Mouse (Mus musculus) splenic B cell, adult 2 months (primary cell): ENCODE measurements around the gene Cacna1e.

Experiments used
- DNase-seq: peaks from one replicate; pipeline ENCODE4 v3.0.0-alpha.2; 2011; ENCODE audit warnings: low read depth, low spot score
- H3K27me3 ChIP-seq: 2 replicates; pipeline ENCODE4 v1.6.1; 2012; ENCODE audit warnings: mild to moderate bottlenecking, low read length, moderate library complexity, mixed read lengths; ENCODE audit not compliant: control insufficient read depth, poor library complexity, insufficient read depth, severe bottlenecking
- H3K36me3 ChIP-seq: 2 replicates; pipeline ENCODE4 v1.6.1; 2012; ENCODE audit warnings: mild to moderate bottlenecking, low read length, moderate library complexity, mixed read lengths; ENCODE audit not compliant: control insufficient read depth, poor library complexity, insufficient read depth, severe bottlenecking

Cacna1e gene

DNA sequence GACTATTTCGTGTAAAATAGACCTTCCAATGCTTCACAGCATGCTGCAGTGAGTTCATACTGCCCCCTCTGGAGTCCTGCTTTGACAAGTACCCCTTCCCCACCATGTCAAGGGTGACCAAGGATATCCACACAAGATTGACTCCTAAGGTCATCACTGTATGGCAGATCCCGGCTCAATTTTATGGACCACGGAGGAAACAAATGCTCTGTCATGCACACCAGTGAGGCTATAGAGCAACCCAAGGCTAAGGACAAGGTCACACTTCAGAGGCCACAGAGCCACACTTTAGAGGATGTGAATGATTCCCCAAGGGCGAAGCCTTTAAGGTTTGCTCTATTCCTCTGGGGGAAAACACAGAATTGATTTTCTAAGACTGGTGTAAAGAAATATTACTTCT lies 410.1 kb downstream of the Cacna1e start:
- H3K36me3 ChIP-seq, result no peaks in the 10 kb centered on the region
- no peaks in the 10 kb centered on the region; the same call in 1 of the 2 replicates for H3K27me3 ChIP-seq
- no peak for DNase-seq

DNA sequence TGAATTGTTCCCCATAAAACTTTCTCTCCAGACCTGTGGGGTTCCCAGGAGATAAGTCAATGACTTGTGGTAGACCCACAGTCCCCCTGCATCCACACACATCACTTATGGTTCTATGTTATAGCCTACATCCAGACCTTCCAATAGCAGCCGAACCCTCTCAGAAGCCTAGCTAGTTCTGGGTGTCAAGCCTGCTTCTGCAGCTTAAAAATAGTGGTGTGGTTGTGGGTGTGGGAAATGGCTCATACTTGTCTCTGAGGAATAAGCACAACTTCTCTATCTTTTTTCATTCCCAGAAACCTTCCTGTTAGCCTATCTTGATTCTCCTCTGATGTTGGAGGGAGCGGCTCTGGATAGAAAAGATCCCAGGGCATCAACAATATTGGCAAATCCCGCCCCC lies 417.0 kb downstream of the Cacna1e start:
- DNase-seq, result no peak
- H3K36me3 ChIP-seq, result no peaks in the 10 kb centered on the region
- H3K27me3 ChIP-seq, result no peaks in the 10 kb centered on the region

DNA sequence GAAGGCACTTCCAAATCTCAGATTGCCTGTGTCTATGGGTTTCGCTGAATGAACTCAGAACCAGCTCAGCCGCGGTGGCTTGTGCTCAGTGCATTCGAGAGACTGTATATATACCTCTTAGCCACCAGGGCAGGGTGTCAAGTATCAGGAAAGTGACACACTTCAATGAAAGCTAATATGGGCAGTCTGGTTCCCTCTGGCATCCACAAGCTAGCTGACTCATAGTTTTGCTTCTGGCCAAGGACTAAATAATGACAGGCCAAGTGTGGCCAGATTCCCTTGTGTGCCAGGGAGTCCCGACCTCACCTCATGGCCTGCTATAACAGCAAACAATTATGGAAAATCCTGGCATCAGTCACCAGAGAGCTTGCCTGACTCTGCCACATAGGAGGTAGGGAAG lies 422.8 kb downstream of the Cacna1e start:
- H3K27me3 ChIP-seq, result no peaks in the 10 kb centered on the region
- H3K36me3 ChIP-seq, result no peaks in the 10 kb centered on the region
- DNase-seq, result no peak

DNA sequence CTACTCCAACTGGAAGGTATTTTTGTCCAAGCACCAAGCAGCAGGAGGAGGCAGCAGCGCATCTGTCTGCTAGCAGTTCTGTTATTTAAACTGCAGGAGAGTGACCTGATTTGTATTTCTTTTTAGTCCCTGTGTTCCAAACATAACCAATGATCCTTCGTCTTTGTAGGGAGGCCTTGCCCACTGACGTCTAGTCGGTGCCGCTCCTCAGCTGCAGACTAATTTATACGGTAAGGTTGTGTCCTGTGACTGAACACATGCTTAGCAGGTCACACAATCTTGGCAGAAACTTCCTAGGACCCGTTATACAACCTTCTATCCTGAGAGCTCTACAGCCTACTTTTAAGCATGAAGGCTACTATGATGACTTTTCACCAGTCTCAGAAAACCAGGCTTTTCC lies 424.2 kb downstream of the Cacna1e start:
- no peak for DNase-seq
- Histone ChIP-seq H3K36me3 (no peaks in the 10 kb centered on the region), H3K27me3 (no peaks in the 10 kb centered on the region)

DNA sequence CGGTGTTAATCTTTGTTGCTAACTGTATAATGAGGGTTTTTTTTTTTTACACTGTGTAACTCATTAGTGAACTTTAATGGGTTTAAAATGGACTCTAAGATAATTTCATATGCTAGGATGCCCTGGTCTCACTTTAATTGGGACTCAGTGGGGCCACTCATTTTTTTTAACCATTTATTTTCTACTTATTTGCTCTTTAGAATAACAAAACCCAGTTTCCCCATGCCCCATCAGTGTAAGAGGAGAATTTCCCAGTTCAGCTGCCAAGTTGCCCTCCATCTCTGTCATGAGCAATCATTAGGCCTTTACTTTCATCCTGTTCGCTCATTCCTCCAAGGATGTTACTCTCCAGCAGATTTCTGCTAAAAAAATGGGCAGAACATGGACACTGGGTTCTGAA lies 425.7 kb downstream of the Cacna1e start:
- Histone ChIP-seq H3K27me3 (no peaks in the 10 kb centered on the region), H3K36me3 (no peaks in the 10 kb centered on the region)
- no peak for DNase-seq

DNA sequence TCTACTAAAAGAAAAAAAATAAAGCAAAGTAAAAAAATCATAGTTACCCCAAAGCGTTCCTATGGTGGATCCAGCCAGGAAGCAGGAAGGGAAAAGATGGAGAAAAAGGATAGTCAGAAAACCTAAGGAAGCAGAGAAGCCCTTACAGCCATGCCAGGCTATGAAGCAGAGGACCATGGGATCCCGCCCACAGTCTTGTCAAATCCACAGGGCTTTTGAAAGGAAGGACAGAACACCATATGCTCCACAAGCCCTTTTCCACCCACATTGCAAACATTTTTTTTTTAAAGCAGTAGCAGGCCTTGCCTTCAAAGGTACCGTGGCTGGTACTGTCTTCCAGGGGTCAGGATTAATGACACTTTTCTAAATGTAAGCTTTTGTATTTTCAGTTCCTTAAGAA lies 433.5 kb downstream of the Cacna1e start:
- H3K36me3 ChIP-seq, result 0 out of 2 replicates have a peak, but pooled peaks cover 1% of the 10 kb centered on the region
- H3K27me3 ChIP-seq, result no peaks in the 10 kb centered on the region
- DNase-seq, result no peak

DNA sequence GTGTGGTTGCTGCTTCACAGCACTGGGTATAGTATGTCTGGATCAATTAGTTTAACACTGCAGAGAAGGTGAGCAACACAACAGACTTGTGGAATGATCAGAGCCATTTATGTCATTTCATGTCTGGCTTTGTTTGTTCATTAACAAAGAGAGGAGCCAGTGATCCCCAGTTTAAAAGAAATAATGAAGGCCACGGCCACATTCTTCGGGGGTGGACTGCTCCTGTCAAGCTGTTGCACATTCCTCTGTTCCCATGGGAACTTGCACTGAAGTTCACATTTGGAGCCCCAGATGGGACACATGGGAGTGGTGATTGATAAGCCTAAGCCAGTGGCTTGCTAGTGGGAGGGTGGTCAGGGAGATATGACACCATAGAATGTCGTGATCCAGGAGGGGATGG lies 437.8 kb downstream of the Cacna1e start:
- no peak for DNase-seq
- peaks cover 1% of the 10 kb centered on the region; the same call in 1 of the 2 replicates for H3K36me3 ChIP-seq
- H3K27me3 ChIP-seq, result no peaks in the 10 kb centered on the region

DNA sequence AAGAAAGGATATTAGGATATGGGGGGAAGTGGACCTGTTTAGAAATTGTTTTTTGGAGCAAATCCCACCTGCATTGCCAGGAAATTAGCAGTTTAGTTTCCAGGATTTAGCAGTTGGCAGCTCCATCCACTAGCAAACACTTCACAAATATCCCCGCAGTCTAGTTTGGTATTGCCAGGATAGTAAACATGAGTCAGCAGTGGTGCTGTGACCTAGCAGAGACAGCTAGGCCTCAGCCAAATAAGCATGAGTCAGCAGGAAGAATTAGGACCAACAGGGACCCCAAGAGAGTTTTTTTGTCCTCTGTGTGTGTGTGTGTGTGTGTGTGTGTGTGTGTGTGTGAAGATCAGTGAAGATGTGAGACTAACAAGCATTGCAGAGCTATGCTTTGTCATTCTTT lies 450.8 kb downstream of the Cacna1e start:
- H3K27me3 ChIP-seq, result no peaks in the 10 kb centered on the region
- DNase-seq, result no peak
- H3K36me3 ChIP-seq, result 0 out of 2 replicates have a peak, but pooled peaks cover 5% of the 10 kb centered on the region

DNA sequence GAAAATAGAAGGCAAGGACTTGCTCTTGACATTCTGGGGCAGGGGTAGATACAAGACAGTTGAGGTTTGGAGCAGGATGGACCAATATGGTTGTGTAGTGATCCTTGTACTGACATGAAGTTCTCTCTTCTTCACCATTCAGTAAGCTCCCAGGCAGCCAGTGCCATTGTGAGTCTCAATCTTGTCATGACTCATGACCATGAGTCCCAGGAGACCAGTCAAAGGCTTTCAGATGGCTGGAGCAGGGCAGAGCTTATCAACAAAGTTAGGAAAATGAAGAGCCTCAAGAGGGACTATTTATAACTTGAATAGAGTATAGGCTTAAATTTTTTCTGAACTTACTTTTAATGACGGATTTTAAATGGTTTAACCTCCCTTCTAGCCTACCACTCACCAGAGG lies 451.2 kb downstream of the Cacna1e start:
- DNase-seq, result no peak
- Histone ChIP-seq H3K36me3 (0 out of 2 replicates have a peak, but pooled peaks cover 5% of the 10 kb centered on the region), H3K27me3 (no peaks in the 10 kb centered on the region)

DNA sequence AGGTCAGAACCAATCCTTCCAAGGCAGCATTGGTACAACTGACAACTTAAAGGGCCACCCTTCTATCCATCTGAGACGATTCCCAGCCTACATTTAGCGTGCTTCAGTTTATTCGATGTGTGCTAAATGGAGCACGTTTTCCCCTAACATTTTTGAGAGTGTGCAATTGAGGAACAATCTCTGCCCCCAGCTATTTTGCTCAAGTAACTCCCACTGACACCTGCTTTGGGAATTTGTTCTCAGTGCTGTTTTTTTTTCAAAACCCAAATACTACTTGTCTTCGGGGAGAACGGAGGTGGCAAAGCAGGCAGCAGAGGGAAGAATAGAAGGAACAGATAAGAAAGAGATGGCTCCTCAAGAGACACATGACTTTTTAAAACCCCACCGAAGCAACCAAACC lies 456.0 kb downstream of the Cacna1e start:
- no peak for DNase-seq
- Histone ChIP-seq H3K27me3 (no peaks in the 10 kb centered on the region), H3K36me3 (0 out of 2 replicates have a peak, but pooled peaks cover 4% of the 10 kb centered on the region)

DNA sequence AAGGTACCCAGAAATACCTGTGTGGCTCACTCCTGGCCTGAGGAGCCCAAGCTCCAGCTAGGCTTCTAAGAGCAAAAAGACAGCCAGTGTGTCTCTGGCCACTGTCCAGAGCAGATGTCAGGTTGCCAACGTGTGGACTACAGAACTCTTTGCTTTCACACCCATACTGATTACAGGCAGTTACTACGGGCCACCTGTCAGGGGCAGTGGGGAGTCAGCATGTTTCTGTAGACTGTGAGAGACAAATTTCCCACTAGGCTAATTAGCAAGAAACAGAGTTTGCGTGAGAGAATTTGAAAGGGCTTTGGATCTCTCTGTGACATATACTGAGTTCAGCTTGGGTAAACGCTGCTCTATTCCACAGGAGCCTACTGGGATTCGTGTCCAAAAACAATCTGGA lies 466.0 kb downstream of the Cacna1e start:
- no peaks in the 10 kb centered on the region for H3K36me3 ChIP-seq
- no peaks in the 10 kb centered on the region for H3K27me3 ChIP-seq
- no peak for DNase-seq

DNA sequence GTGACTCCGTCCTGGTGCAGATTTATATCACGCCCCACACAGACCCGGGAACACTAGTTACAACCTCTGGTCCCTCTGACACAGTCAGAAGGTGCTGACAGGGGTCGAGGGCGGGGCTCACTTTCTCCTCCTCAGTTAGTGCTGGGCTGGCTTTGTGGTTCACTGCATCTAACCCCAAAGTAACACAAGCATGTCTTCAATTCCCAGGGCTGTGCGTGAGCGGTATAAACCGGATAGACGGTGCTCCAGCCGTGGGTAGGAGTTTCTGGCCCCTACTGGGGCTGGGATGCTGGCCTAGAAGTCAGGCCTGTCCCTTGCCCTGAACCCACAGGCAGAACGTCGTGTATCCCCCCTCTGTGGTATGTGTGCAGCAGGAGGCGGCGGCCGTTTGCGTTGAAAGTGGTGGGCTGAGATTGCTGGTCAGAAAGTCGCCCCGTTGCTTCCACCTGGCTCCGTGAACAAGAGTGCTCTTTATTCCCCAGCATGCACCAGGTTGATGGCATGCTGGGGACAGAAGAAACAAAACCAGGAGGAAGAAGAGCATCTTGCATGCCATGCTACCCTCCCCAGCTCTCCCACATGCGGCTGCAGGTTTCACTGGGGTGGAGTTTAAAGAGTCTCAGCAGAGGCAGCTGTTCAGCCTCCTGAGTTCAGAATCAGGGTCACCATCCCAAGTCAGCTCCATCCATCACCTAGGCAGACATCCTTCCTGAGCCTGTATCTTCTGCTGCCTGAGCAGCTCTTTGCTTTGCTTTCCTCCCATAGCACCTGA lies 467.7 kb downstream of the Cacna1e start:
- DNase-seq, result no peak
- no peaks in the 10 kb centered on the region for H3K27me3 ChIP-seq

DNA sequence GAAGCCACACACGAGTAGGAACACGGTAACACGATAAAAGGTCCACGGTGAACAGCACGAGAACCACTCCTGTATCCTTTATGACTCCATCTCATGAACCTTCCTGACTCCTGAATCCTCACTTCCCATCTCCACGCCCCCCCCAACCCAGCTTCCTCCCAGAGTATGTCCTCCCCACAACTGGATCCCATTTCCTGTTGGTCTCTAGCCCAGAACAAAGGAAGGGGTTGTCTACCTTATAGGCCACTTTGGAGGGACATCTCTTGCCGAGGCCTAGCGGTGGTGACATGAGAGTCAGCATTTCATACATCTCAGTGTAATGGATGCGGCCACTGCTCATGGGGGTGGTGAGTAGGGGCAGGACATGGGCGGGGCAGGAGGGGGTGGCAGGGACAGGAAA lies 468.5 kb downstream of the Cacna1e start:
- no peak for DNase-seq
- H3K27me3 ChIP-seq, result no peaks in the 10 kb centered on the region
- H3K36me3 ChIP-seq, result no peaks in the 10 kb centered on the region

More for the DNA sequence above, 467.7 kb downstream of the Cacna1e start:
- H3K36me3 ChIP-seq, result no peaks in the 10 kb centered on the region

DNA sequence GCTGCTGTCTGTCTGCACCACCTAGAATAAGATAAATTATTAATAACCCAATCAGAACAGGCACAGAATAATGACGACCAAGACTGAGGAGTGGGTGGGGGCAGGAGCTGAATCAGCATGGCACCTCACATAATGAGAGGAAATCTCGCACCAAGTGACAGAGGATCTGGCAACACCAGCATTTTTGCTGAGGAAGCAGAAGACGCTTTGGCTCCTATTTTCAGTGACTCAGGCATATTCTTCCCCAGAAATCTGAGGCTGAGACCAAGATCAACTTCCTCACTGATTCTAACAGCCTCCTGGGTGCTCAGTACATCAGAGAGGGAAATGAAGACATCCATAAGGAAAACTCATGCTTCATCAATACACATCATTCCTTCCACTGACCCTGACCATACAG lies 471.2 kb downstream of the Cacna1e start:
- DNase-seq, result no peak
- H3K36me3 ChIP-seq, result no peaks in the 10 kb centered on the region
- no peaks in the 10 kb centered on the region for H3K27me3 ChIP-seq

DNA sequence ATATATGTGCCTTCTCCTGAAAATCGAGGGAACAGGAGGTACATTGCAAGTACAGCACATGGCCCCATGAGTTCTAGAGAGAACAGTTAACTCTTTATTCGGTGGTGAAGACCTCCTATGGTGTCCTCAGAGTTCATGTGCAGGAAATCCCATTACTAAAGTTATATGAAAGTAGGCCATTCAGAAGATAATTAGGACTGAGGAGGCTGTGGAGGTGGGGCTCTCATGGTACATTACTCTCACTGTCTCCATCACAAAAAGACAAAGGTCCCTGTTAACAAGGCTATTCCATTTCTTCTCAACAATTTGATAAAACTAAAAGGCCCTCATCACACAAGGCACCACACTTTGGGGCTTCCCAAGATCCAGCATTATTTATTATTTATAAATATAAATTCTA lies 475.2 kb downstream of the Cacna1e start:
- Histone ChIP-seq H3K36me3 (no peaks in the 10 kb centered on the region), H3K27me3 (no peaks in the 10 kb centered on the region)
- DNase-seq, result no peak

DNA sequence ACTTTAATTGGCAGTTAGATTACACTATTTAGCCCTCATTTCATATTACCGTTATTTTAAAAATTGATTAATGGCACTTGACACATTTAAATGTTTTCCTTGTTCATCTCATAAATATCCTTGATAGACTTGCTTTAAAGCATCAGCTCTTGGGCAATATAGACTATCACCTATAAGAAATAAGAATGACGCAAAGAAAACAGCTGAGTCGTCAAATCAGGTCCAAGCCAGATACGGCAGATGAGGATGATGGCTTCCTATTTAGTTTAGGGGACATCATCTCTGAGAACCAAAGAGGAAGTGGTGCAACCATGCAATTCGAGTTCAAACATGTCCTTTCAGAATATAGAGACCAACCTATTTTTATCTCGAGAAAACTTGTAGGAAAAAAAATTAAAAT lies 492.3 kb downstream of the Cacna1e start:
- H3K36me3 ChIP-seq, result no peaks in the 10 kb centered on the region
- H3K27me3 ChIP-seq, result no peaks in the 10 kb centered on the region
- DNase-seq, result no peak
